Mouse (Mus musculus) myocyte (in vitro differentiated cells): Measurements from ENCODE around the gene Kmt5c.

Experiments
- MAX ChIP-seq: IDR thresholded peaks from one replicate; pipeline ENCODE4 v1.6.1; 2011; ENCODE audit warnings: low read depth, mild to moderate bottlenecking, control low read depth
- MYOG ChIP-seq, 3 experiments: IDR thresholded peaks; one replicate each; pipeline ENCODE4 v1.6.1; 2011; ENCODE audit warnings: control low read depth in 2 of 3, low read depth in 2 of 3, mild to moderate bottlenecking in 2 of 3; ENCODE audit not compliant: insufficient read length in 2 of 3, control insufficient read depth in 1 of 3, insufficient read depth in 1 of 3

DNA sequence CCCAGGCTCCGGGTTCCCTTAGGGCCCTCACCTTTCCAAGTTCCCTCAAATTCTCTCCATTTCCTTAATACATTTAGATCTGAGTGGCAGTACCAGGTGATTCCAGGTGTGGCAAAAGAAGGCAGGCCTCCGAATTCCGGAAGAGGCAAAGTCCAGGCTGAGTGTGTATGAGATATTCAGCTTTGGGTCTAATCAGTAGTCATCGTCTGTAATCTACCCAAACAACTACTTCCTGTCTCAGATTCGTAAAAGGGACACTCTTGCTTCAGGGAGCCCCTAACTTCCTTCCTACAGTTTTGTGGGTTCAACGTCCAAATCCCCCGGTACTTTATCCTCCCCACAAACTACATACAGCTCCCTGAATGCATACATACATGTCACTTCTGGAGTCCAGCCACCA lies 14.7 kb upstream of the Kmt5c start, which contains the start of gene Tmem150b:
- TF ChIP-seq MAX (no peak), MYOG (IDR thresholded peaks at IDR 0.05; ENCODE audit: control insufficient read depth in 1 of 3, insufficient read depth in 1 of 3, insufficient read length in 2 of 3, low read depth in 2 of 3) (no peak)
